12 mouse cellular contexts compared by ENCODE assay signal in genomic region chr1:155737017-155737808, GRCm38 (mm10). TPM values are rescaled to one million over a fixed set of nuclear protein-coding genes. Genes with fewer than 3 reads are reported as not detected.
A peak's percentile ranks its signal among the peaks of the same experiment; 100 is the strongest.
DNase-seq lines count a peak whose midpoint lies in the region; ATAC-seq and TF ChIP-seq lines count a peak whose summit lies in the region.
"Had no signal": no experiment of that assay in that cellular context is flagged by ENCODE, and none has a peak within 500 bp of the region (broad histone marks: within the 10 kb centered on the region; RNA-seq: fewer than 3 reads in every experiment).

No protein-coding gene starts in this region.

- no peak for ATAC-seq in kidney, embryonic 15.5 days (replicated peaks; ENCODE audit: low FRiP score)
- no peak for ATAC-seq in hindbrain, embryonic 14.5 days (ENCODE audit: low FRiP score)
- ATAC-seq in neural tube, embryonic 11.5 days (ENCODE audit: insufficient read depth, low FRiP score, low TSS enrichment): no peak
- ATAC-seq in forebrain, embryonic 15.5 days (replicated peaks): no peak

- H3K27ac ChIP-seq in kidney, embryonic 15.5 days: no peak overlapping the region
- H3K27ac ChIP-seq in hindbrain, embryonic 14.5 days: no peak overlapping the region
- no peak overlapping the region for H3K27ac ChIP-seq in neural tube, embryonic 11.5 days (ENCODE audit: low read depth, low read length)
- H3K27ac ChIP-seq in forebrain, embryonic 15.5 days (replicated peaks): no peak overlapping the region
- H3K27ac ChIP-seq: left cerebral cortex, adult 2 months had no signal

- no peak for TF ChIP-seq CTCF in brain, embryonic 14.5 days (IDR thresholded peaks at IDR 0.05; ENCODE audit: borderline replicate concordance, extremely low read depth, insufficient read depth, insufficient read length)

- peak overlapping the region; percentile 26 for H3K4me2 ChIP-seq in kidney, embryonic 15.5 days
- H3K4me2 ChIP-seq in hindbrain, embryonic 14.5 days (replicated peaks): no peak overlapping the region; the same call in 1 of the 2 replicates
- H3K4me2 ChIP-seq in neural tube, embryonic 11.5 days (ENCODE audit: low read depth): peak overlapping the region; percentile 14
- H3K4me2 ChIP-seq in forebrain, embryonic 15.5 days (replicated peaks): no peak overlapping the region

- peaks cover 99% of the 10 kb centered on the region for H3K27me3 ChIP-seq in kidney, embryonic 15.5 days
- peaks cover 96% of the 10 kb centered on the region for H3K27me3 ChIP-seq in hindbrain, embryonic 14.5 days (ENCODE audit: control insufficient read depth, insufficient read depth, low read length)
- H3K27me3 ChIP-seq in neural tube, embryonic 11.5 days (ENCODE audit: control insufficient read depth, insufficient read depth, low read length): peaks cover 100% of the 10 kb centered on the region
- peaks cover 90% of the 10 kb centered on the region for H3K27me3 ChIP-seq in forebrain, embryonic 15.5 days

- peak overlapping the region; percentile 15 for H3K4me3 ChIP-seq in kidney, embryonic 15.5 days (replicated peaks)
- H3K4me3 ChIP-seq in hindbrain, embryonic 14.5 days (replicated peaks; ENCODE audit: low read length): peak overlapping the region; percentile 4
- H3K4me3 ChIP-seq in neural tube, embryonic 11.5 days (ENCODE audit: low read depth, low read length): no peak overlapping the region
- H3K4me3 ChIP-seq in forebrain, embryonic 15.5 days: no peak overlapping the region
- H3K4me3 ChIP-seq: left cerebral cortex, adult 2 months; myocyte had no signal

- no peaks in the 10 kb centered on the region for H3K9me3 ChIP-seq in kidney, embryonic 15.5 days (replicated peaks)
- no peaks in the 10 kb centered on the region for H3K9me3 ChIP-seq in hindbrain, embryonic 14.5 days (ENCODE audit: control insufficient read depth, low read length)
- H3K9me3 ChIP-seq in neural tube, embryonic 11.5 days (ENCODE audit: control insufficient read depth, low read length): no peaks in the 10 kb centered on the region
- H3K9me3 ChIP-seq in forebrain, embryonic 15.5 days: no peaks in the 10 kb centered on the region

- no peak for DNase-seq in kidney, adult 8-10 months
- DNase-seq in brain, embryonic 14.5 days (ENCODE audit: low read depth): peak; percentile 24
- no peak for DNase-seq in hindbrain, embryonic 14.5 days (ENCODE audit: low spot score)
- DNase-seq in neural tube, embryonic 11.5 days (ENCODE audit: low spot score): peak; percentile 41
- no peak for DNase-seq in cerebellum, adult 8-10 months
- no peak for DNase-seq in cerebellum, postnatal 25 days
- DNase-seq: cerebellum, adult 9-11 months had no signal

- WGBS in kidney, embryonic 15.5 days: 1% methylated on average over 58 of the region's 58 CpGs
- under 1% methylated on average over 58 of the region's 58 CpGs for WGBS in hindbrain, embryonic 14.5 days
- WGBS in neural tube, embryonic 11.5 days: under 1% methylated on average over 58 of the region's 58 CpGs
- WGBS in forebrain, embryonic 15.5 days: under 1% methylated on average over 58 of the region's 58 CpGs

- H3K4me1 ChIP-seq in kidney, embryonic 15.5 days: peaks cover 33% of the 10 kb centered on the region
- peaks cover 16% of the 10 kb centered on the region for H3K4me1 ChIP-seq in hindbrain, embryonic 14.5 days (replicated peaks; ENCODE audit: control insufficient read depth, insufficient read depth, low read length)
- peaks cover 7% of the 10 kb centered on the region; the same call in 1 of the 2 replicates for H3K4me1 ChIP-seq in neural tube, embryonic 11.5 days (ENCODE audit: control insufficient read depth, insufficient read depth, low read length)
- peaks cover 20% of the 10 kb centered on the region for H3K4me1 ChIP-seq in forebrain, embryonic 15.5 days

- H3K36me3 ChIP-seq in kidney, embryonic 15.5 days: no peaks in the 10 kb centered on the region
- H3K36me3 ChIP-seq in hindbrain, embryonic 14.5 days (replicated peaks; ENCODE audit: control insufficient read depth, insufficient read depth): no peaks in the 10 kb centered on the region
- no peaks in the 10 kb centered on the region for H3K36me3 ChIP-seq in neural tube, embryonic 11.5 days (ENCODE audit: control insufficient read depth, insufficient read depth, low read length)
- H3K36me3 ChIP-seq in forebrain, embryonic 15.5 days: no peaks in the 10 kb centered on the region

- no peak overlapping the region for H3K9ac ChIP-seq in kidney, embryonic 15.5 days
- no peak overlapping the region for H3K9ac ChIP-seq in hindbrain, embryonic 14.5 days
- H3K9ac ChIP-seq in neural tube, embryonic 11.5 days (ENCODE audit: low read length): peak overlapping the region; percentile 2; the same call in 1 of the 2 replicates
- no peak overlapping the region for H3K9ac ChIP-seq in forebrain, embryonic 15.5 days (replicated peaks)

- no peak for TF ChIP-seq POLR2A in brain, embryonic 14.5 days (IDR thresholded peaks at IDR 0.05; ENCODE audit: borderline replicate concordance, extremely low read depth, insufficient read depth, insufficient read length, poor library complexity, severe bottlenecking)

RNA-seq across cellular contexts. Expression of gene Lhx4, which starts 14.3 kb away (rescaled TPM):
- polyA plus RNA-seq in kidney, embryonic 15.5 days (2015; fragmentation: Nextera tagmentation; extraction: Ambion mirVana): not detected in 2 replicates
- polyA plus RNA-seq in brain, embryonic 14.5 days (2012; rRNA removed): 0.97 and 2.7 TPM in 2 replicates
- 3.4 TPM in 2 replicates for polyA plus RNA-seq in hindbrain, embryonic 14.5 days (2014; fragmentation: Nextera tagmentation; extraction: Ambion mirVana)
- 10.6 and 13.9 TPM in 2 replicates for polyA plus RNA-seq in neural tube, embryonic 11.5 days (2014; fragmentation: Nextera tagmentation; extraction: Ambion mirVana)
- 0.33 TPM in 1 of 2 replicates, not detected in the other for polyA plus RNA-seq in forebrain, embryonic 15.5 days (2015; fragmentation: Nextera tagmentation; extraction: Ambion mirVana)
- polyA plus RNA-seq: frontal cortex, adult 2 months had no signal

Comparison
In these comparisons a context has a peak if more than half of its experiments do, and no peak if none do; other contexts are left out.
1. H3K4me2 ChIP-seq: peak in kidney, embryonic 15.5 days (single experiment) and neural tube, embryonic 11.5 days (single experiment); none in hindbrain, embryonic 14.5 days (single experiment) and forebrain, embryonic 15.5 days (single experiment).
2. H3K4me3 ChIP-seq: peak in kidney, embryonic 15.5 days (single experiment) and hindbrain, embryonic 14.5 days (single experiment); none in neural tube, embryonic 11.5 days (single experiment) and forebrain, embryonic 15.5 days (single experiment).
3. DNase-seq: peak in brain, embryonic 14.5 days (single experiment) and neural tube, embryonic 11.5 days (single experiment); none in kidney, adult 8-10 months (0 of 2), hindbrain, embryonic 14.5 days (single experiment), cerebellum, adult 8-10 months (single experiment) and cerebellum, postnatal 25 days (0 of 2).